8 mouse cellular contexts compared by ENCODE assay signal in genomic region chr14:47104246-47105173, GRCm38 (mm10).
DNase-seq lines count a peak whose midpoint lies in the region; ATAC-seq and TF ChIP-seq lines count a peak whose summit lies in the region.

No protein-coding gene starts in this region.

- H3K27ac ChIP-seq in kidney, adult 2 months (ENCODE audit: insufficient read depth, low read depth, low read length): no peak overlapping the region
- H3K27ac ChIP-seq in intestine, postnatal 0 days (ENCODE audit: low read depth, low read length): peak overlapping the region; percentile 30; the same call in 1 of the 2 replicates
- peak overlapping the region; percentile 39; the same call in 1 of the 2 replicates for H3K27ac ChIP-seq in small intestine, adult 2 months (ENCODE audit: insufficient read depth, low read depth, low read length)

- 54% methylated on average over 19 of the region's 19 CpGs for WGBS in kidney, adult 2 months
- WGBS in intestine, postnatal 0 days: 31% methylated on average over 19 of the region's 19 CpGs
- 21% methylated on average over 19 of the region's 19 CpGs for WGBS in small intestine, adult 2 months

- DNase-seq in kidney, adult 2 months: no peak
- no peak for DNase-seq in kidney, adult 8-10 months
- no peak for DNase-seq in heart, postnatal 36 days
- DNase-seq in right cerebral cortex, adult 18-20 months: no peak

- peak overlapping the region; percentile 65 for H3K4me2 ChIP-seq in intestine, postnatal 0 days (replicated peaks; ENCODE audit: low read depth)

- H3K9ac ChIP-seq in intestine, postnatal 0 days (ENCODE audit: low read depth, low read length): peak overlapping the region; percentile 37; the same call in 1 of the 2 replicates

- H3K36me3 ChIP-seq in kidney, adult 2 months (ENCODE audit: control insufficient read depth, insufficient read depth, low read length): no peaks in the 10 kb centered on the region
- no peaks in the 10 kb centered on the region for H3K36me3 ChIP-seq in intestine, postnatal 0 days (ENCODE audit: control insufficient read depth, insufficient read depth)
- H3K36me3 ChIP-seq in small intestine, adult 2 months (ENCODE audit: control insufficient read depth, insufficient read depth, low read length): no peaks in the 10 kb centered on the region

- intact Hi-C loops in heart, postnatal 36 days (cut with DNase I): loop anchor here (5.0 kb wide), 1 partner anchor 73 kb away; no protein-coding TSS in a partner anchor

- H3K4me3 ChIP-seq in kidney, adult 2 months (ENCODE audit: insufficient read depth, low read depth, low read length): peak overlapping the region; percentile 32; the same call in 1 of the 2 replicates
- peak overlapping the region; percentile 36 for H3K4me3 ChIP-seq in intestine, postnatal 0 days (ENCODE audit: low read depth, low read length)
- peak overlapping the region; percentile 70 for H3K4me3 ChIP-seq in small intestine, adult 2 months (ENCODE audit: low read depth, low read length)

- ATAC-seq in activated CD4-positive, CD25-positive, alpha-beta regulatory T cell, adult 4 months: peak; percentile 75
- ATAC-seq in intestine, postnatal 0 days: peak; percentile 19; the same call in 1 of the 2 replicates
- ATAC-seq in cerebellum, adult (ENCODE audit: insufficient number of reproducible peaks, low FRiP score, low TSS enrichment): no peak

- no peak for TF ChIP-seq POLR2A in kidney, adult 2 months (IDR thresholded peaks at IDR 0.05; ENCODE audit: low read depth, low read length)
- TF ChIP-seq POLR2A in small intestine, adult 2 months (IDR thresholded peaks at IDR 0.05; ENCODE audit: low read depth, low read length): no peak

- H3K27me3 ChIP-seq in kidney, adult 2 months (replicated peaks; ENCODE audit: control insufficient read depth, insufficient read depth, low read length): no peaks in the 10 kb centered on the region
- no peaks in the 10 kb centered on the region for H3K27me3 ChIP-seq in intestine, postnatal 0 days (replicated peaks; ENCODE audit: control insufficient read depth, insufficient read depth, low read length)
- no peaks in the 10 kb centered on the region for H3K27me3 ChIP-seq in small intestine, adult 2 months (ENCODE audit: control insufficient read depth, insufficient read depth, low read length)

- no peaks in the 10 kb centered on the region for H3K4me1 ChIP-seq in kidney, adult 2 months (ENCODE audit: control insufficient read depth, insufficient read depth, low read length)
- no peaks in the 10 kb centered on the region for H3K4me1 ChIP-seq in intestine, postnatal 0 days (replicated peaks; ENCODE audit: control insufficient read depth, insufficient read depth, low read length)
- peaks cover 4% of the 10 kb centered on the region; the same call in 1 of the 2 replicates for H3K4me1 ChIP-seq in small intestine, adult 2 months (ENCODE audit: control insufficient read depth, insufficient read depth, insufficient read length, low read length)

- no peak for TF ChIP-seq CTCF in kidney, adult 2 months (conservative IDR thresholded peaks at IDR 0.05; ENCODE audit: insufficient read depth, insufficient read length, low read depth, low read length)
- no peak for TF ChIP-seq CTCF in intestine, postnatal 0 days (IDR thresholded peaks at IDR 0.05; ENCODE audit: low read depth)
- TF ChIP-seq CTCF in small intestine, adult 2 months (IDR thresholded peaks at IDR 0.05; ENCODE audit: extremely low read depth, insufficient read length, insufficient replicate concordance, low read depth, low read length): no peak

- no peaks in the 10 kb centered on the region for H3K9me3 ChIP-seq in intestine, postnatal 0 days (ENCODE audit: control insufficient read depth)
